Mouse (Mus musculus): ENCODE results near the gene Utp11. TPM values are rescaled to one million over a fixed set of nuclear protein-coding genes. Genes with fewer than 3 reads are reported as not detected.
A peak's percentile ranks its signal among the peaks of the same experiment; 100 is the strongest.
"Not testable (repeated sequence)": the region's sequence is repeated elsewhere in the genome, so short reads cannot be mapped to it uniquely, and the experiment has no call there.

The Utp11 gene
- polyA plus RNA-seq (2015; fragmentation: Nextera tagmentation; extraction: Ambion mirVana), result 76.4 and 76.7 TPM in 2 replicates

DNA sequence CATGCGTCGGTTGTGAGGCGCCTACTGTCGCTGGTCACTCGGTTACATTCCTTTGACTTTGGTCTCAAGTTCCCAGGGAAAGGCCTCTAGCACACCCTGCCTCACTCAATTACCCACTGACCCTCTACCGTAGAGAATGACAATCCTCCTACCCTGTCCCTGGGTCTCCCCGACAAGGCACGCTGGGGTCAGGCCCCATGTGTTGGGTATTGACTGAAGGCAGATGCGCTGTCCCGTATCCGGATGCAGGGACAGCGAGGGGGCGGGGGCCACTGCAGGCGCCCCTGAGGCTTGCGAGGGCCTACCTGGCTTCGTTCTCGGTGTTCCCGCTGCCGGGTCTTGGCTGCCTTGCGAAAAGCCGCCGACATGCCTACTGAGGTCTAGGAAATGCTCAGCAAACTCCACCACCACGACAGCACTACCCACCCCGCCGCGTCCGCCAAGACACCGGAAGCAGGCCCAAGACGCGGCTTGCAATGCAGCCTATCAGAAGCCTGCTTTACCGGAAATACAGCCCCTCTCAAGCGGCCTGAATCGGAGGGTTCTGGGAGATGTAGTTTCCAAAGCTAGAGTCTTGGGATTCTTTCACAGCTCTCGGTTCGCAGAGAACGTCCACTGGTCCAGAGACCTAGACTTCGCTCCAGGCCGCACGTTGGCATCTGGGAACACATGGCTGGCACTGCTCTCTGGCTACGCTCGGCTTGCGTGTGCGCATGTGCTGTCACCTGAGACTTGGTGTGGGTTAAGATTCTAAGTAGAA lies at the start of gene Utp11:
Gene Utp11, minus strand, starts transcription at position 466 of the 760 bp plus-strand sequence.
- DNase-seq (ENCODE audit: low spot score), result peak; percentile 89

DNA sequence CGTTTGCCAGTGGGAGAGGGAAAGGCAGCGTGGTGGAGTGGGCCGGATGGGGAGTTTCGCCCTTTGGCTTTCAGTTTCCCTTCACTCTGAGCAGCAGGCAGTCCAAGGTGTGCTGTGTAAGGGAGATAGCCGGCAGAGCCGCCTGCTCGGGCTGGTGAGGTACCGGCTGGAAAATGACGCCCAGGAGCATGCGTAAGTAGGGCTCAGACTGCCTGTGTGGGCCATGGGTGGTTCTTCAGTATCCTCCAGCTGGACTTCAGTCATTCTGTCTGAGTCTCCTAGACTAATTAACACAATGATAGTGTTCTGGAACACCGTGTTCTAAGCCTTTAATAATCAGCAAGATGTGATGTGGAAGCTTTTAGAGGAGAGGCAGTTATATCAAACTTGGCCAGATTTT lies 49.4 kb upstream of the Utp11 start:
- no peak for DNase-seq (ENCODE audit: low spot score)

DNA sequence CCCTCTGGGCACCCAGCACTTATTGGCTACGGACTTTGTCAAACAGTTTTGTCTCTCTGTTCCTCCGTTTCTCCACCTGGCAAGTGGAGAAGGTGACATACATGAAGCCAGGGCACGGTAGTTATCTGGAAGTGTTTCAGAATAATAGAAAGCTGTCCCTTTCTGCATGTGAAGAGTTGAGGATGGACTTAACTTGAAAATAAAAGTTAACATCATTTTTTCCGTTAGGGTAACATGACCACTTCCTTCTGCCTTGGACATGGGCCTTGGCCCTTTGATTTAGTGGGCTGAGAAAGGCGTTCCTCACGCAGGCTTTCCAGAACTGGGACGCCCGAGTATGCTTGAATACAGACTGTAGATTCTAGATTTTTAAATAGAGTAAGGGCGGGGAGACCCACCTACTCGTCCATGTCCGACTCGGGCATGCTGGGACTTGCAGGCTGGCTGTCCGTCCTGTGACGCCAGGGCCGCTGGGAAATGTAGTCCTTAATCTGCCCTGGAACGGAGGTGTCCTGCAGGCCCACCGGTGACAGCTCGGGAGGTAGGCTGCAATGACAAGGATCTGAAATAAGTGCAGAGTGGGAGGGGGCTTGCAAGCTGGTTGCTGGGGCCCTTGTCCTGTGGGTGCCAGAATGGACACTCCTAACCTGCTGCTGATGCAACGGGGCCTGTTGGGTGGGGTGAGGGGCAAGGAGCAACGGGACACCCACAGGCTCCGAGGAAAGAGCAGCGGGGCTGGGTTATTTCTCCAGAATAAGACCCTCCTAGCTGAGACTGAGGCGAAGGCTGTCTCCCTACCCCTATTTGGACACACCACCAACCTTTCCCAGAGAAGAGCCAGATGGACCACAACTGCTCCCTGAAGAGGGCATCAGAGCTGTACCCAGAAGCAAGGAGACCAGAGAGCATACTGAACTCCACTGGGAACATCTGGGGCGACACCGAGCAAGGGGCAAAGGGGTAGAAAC lies 48.3 kb upstream of the Utp11 start, which contains the start of gene Inpp5b:
Gene Inpp5b, plus strand, starts transcription at position 475 of the 968 bp plus-strand sequence.
- peak; percentile 60 for DNase-seq (ENCODE audit: low spot score)

DNA sequence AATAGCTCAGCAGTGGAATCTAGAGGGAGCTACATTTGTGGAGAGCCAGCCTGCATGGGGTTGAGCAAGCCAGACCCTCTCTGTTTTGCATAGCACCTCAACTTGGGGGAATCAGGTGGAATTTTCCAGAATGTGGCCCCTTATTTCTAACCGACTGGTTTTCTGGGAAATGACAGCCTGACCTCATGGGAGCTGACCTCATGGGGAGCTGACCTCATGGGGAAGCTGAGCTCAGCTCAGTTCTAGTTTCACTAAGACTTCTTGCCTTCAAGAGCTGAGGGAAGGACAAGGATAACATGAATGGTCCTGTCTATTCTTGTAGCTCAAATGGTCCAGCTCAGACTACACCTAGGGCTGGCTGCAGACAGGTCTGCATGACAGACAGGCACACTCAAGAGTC lies 45.4 kb upstream of the Utp11 start:
- no peak for DNase-seq (ENCODE audit: low spot score)

DNA sequence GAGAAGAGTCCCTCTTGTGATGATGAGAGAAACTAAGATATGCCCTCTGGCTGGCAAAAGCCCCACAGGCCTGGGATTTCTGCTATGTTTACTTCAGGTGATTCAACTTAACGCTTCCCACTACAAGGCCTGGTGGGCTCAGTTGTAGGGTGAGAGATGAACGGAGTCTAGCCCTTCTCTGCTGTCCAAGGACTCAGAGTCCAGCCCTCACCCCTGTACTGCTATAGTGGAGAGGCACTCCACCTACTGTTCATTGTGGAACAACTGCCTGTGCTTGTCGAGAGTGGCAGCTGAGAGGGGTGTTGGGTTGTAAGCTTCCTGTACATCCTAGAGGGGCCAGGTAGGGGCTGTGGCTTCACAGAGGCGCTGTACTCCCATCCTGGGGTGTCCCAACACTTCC lies 44.6 kb upstream of the Utp11 start:
- peak; percentile 7 for DNase-seq (ENCODE audit: low spot score)

DNA sequence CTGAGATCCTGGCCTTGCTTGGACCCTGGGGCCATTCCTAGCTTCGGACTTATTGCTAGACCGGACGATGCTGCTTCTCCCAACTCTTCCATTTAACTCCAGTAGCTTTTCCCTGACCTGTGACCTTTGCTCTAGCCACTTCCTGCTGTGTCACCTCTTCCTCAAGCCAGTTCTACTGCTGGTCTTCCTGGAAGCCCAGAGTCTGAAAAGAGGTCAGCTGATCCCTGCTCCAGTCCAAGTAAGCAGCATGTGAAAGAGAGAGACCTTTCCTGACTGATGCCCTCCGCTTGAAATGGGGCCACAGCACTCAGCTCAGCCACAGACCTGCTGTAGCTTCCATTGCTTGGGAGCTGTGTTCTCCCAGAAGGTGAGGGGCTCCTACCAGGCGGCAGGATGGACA lies 44.1 kb upstream of the Utp11 start:
- no peak for DNase-seq (ENCODE audit: low spot score)

DNA sequence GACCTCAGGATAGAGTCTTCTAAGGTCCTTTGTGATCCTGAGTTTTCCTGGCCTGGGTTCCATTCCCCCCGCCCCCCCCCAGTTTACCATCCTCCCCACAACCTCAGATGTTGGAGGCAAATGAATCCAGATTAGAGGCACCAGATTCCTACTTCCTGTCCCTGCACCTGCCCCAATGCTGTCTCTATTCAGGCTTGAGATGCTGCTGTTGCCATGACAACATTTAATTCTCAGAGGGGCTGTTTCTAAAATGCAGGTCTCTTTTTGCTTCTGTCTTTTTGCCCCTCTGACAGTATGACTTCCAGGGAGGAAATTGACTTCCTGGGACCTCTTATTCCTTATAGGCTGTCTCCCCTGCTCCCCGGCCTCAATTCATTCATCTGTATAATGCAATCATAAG lies 43.6 kb upstream of the Utp11 start:
- no peak for DNase-seq (ENCODE audit: low spot score)

DNA sequence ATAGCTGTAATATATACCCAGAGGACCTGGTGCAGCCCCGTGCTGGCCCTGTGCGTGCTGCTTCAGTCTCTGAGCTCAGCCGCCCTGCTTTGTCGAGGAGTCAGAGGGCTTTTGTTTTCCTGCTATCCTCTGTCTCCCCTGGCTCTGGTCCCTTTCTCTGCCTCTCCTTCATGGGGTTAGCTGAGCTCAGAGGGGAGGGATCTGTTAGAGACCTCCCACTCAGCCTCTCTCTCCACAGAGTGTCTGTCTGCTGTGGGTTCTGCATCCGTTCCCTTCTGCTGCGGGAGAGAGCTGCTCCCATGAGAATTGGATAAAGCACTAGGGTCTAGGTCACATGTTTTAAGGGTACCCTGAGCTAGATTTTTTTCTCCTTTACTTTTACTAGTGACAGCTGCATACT lies 32.7 kb upstream of the Utp11 start:
- DNase-seq (ENCODE audit: low spot score), result no peak

DNA sequence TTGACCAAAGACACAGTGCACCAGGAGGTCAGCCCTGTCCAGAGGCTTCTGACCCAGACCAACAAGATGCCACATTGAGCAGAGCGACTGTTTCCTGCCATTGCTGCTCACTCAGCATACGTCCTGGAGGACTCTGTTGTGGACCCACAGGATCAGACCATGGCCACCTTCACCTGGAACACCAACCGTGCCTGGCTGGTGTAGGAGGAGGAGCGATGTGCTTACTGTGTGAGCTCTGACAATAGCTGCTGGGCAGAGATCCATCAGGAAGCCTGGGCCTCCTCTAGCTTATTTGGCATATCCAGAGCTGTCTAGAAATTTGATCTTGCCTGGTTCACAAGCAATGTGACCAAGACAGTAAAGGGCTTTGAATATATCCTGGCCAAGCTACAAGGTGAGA lies 25.7 kb upstream of the Utp11 start:
- no peak for DNase-seq (ENCODE audit: low spot score)

DNA sequence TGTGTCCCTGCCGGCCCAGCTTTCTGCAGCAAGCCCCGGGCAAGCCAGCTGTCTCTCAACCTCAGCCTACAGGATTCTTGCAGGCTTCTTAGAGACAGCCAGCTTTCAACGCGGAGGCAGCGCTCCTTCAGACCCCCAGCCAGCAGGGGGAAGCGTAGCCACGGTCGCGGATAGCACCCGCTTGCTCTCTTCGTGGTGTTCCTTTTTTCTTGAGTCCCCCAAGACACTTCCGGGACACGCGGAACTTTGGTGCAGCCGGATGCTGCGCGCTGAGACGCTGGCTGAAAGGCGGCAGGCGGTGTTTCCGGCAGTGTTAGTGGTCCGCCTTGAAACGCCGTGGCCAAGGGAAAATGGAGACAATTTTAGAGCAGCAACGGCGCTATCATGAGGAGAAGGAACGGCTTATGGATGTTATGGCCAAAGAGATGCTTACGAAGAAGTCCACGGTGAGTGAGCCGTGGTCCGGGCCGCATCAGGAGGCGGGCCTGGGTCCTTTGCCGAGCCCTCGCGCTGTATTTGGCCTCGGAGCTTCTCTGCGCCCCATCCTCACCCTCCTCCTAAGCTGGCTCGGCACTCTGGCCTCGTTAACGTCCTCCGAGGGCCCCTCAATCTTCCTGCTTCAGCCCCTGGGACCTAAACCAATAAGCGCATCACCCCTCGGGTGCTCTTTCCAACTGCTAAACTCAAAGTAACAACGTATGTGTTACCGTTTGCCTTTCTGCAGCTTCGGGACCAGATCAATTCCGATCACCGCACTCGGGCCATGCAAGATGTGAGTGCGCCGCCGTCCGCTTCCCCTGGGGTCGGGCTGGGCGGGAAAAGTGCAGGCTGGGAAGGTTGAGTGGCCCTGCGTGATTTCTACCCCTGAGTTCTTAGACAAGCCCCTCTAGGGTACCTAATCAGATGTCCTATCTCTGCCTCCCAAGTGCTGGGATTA lies 21.4 kb upstream of the Utp11 start, which contains the start of gene Sf3a3:
Gene Sf3a3, plus strand, starts transcription at position 232 of the 937 bp plus-strand sequence.
- DNase-seq (ENCODE audit: low spot score), result peak; percentile 98

DNA sequence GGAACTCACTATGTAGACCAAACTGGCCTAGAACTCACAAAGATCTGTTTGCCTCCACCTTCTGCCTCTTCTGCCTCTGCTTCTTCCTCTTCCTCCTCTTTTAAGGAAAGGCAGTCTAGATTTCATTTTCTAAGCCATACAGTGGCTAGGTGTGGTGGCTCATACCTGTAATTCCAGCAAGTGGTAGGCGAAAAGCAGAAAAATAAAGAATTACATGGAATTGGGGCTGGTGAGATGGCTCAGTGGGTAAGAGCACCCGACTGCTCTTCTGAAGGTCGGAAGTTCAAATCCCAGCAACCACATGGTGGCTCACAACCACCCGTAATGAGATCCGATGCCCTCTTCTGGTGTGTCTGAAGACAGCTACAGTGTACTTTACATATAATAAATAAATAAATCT lies 20.4 kb upstream of the Utp11 start:
- not testable (repeated sequence) for DNase-seq (ENCODE audit: low spot score)

DNA sequence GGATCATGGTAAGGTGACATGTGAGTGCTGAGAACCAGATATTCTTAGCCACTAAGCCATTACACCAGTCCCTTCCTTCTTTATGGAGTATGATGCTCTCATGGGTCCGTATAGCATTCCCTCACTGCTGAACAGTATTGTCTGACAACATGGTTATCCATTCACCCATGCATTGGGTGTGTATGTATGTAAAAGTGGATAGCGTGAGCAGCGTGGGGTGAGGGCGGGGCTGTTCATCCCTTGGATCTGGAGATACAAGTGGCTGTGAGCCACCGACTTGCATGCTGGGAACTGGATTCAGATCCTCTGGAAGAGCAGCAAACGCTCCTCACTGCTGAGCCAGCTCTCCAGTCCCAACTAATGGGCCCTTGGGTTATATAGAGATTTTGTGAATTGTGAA lies 19.2 kb upstream of the Utp11 start:
- no peak for DNase-seq (ENCODE audit: low spot score)

DNA sequence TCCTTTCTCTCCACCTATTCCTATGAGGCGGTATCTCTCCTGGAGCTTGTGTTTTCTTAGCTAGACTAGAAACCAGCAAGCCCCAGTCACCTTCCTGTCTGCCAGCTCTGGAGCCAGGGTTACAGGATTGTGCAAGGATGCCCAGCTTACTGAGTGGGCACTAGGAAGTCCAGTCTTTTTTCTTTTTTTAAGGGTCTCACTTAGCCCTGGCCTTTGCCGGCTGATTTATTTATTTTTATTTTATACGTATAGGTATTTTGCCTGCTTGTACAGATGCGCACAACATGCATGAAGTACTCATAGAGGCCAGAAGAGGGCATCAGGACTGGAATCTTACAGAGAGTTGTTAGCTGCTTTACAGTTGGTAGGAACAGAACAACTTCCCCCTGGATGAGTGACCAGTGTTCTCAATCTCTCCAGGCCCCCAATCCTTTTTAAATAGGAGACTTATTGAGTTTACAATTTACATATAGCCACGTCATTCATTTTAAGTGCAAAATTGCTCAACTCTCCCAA lies 17.4 kb upstream of the Utp11 start:
- DNase-seq (ENCODE audit: low spot score), result peak; percentile 63

DNA sequence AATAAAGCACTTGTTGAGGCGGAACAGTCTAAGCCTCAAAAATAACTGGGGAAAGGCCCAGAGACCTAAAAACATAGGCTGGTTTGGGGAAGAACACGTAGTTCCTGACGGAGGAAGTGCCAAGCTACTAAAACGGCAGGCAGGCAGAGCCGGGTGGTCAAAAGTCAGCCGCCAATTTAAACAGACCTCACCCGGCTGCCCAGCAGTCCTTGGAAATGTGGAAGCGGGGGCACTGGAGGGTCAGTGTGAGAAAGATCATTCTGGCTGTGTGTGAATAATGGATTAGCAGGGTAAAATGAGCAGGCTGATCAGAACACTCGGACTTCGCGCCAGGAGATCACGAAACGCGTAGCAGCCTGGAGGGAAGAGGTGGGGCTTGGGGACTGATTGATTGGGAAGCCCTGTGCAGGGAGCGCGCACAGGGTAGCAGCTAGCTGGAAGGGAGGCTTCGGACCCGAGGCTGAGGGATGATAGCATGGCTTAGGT lies 16.6 kb upstream of the Utp11 start:
- DNase-seq (ENCODE audit: low spot score), result no peak

DNA sequence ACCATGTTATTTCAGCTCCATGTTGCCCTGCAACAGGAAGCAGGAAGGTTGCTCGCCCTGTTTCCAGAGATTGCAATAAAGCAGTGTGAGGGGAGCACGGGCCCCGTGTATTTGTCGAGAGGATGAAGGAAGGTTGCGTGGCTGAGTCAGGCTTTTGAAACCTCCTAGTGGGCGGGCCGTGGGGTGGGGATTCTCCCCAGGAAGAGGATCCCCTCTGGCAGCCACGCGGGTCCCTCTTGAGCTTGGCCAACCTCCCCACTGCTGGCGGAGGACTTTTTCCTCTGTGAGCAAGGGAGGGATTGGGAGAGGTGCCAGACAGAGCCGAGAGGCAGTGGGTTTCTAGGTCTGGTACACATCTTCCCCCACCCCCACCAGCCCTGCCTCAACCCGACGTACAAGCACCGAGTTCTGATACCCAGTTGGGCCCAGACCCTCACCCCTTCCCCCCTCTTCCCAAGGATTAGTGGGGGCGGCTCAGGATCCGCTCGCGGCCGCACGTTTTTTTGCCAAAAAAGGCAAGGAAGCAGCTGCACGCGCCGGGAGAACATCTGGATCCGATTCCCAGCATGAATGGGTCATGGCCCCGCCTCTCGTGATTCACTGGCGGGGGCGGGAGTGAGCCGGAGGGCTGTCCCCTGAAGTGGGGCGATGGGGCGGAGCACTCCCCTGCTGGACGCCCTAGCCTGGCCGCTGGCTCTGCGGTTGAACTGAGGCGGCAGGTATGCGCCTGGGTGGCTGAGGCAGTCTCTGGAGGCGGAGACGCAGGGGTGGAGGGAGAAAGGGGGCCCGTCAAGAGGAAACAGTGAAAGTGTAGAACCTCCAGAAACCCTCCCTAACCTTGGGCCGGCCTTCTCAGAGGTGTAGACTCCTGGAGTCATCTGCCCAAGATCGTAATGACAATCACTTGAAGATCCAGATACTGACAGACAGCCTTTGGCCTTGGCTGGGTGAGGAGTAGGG lies 15.4 kb upstream of the Utp11 start:
- peak; percentile 82 for DNase-seq (ENCODE audit: low spot score)

DNA sequence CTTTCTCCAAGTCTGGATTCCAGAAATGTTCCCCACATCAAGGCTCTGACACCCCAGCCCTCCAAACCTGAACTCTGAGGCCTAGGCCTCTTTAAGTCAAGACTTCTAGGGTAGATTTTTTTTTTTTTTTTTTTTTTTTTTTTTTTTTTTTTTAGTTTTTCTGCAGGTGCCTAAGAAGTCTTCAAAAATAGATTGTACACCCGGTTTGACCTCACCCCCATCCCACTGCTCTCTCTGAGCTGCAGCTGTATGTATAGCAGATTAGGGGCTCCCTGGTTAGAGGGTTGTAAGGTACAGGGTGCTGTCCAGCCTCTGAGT lies 14.8 kb upstream of the Utp11 start:
- not testable (repeated sequence) for DNase-seq (ENCODE audit: low spot score)

DNA sequence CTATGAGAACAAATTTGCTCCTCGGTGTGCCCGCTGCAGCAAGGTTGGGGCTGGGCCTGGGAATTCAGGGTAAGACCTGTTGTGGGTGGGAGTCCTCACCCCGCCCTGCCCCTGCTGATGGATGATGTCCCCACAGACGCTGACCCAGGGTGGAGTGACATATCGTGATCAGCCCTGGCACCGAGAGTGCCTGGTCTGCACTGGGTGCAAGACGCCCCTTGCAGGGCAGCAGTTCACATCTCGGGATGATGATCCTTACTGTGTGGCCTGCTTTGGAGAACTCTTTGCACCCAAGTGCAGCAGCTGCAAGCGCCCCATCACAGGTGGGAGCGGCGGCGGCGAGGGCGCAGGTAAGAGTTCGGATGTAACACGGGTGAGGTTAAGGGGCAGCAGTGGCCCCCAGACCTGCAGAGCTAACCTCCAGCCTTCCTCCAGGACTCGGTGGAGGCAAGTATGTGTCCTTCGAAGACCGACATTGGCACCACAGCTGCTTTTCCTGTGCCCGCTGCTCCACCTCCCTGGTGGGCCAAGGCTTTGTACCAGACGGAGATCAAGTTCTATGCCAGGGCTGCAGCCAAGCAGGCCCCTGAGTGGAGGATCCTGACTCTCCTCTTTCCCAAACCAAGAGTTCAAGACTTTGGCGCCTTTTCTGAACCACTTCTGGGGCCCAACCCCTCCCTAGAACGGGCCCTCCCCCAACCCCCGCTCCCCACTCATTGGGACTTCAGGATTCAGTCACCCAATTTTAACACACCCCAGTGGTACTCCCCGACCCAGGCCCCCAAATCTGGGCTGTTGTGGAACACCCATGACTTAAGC lies 14.2 kb upstream of the Utp11 start:
- not testable (repeated sequence) for DNase-seq (ENCODE audit: low spot score)

DNA sequence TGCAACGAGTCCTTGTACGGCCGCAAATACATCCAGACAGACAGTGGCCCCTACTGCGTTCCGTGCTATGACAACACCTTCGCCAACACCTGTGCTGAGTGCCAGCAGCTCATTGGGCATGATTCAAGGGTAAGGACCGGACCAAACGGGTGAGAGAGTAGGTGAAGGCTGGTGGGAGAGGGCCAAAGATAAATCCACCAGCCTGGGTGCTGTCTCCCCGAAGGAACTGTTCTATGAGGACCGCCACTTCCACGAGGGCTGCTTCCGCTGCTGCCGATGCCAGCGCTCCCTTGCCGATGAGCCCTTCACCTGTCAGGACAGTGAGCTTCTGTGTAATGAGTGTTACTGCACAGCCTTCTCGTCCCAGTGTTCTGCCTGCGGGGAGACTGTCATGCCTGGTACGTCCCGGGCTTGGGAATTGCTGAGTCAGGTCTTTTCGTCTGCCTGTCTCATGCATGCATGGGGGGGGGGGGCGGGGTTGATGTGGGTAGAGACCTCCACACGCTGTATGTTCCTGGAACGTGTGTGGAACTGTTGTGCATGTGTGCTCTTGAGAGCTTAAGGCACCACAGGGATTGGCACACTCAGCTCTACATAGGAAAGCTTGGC lies 12.4 kb upstream of the Utp11 start:
- DNase-seq (ENCODE audit: low spot score), result no peak
